Mouse (Mus musculus): Measurements from ENCODE around the gene Tssk6. TPM values are rescaled to one million over a fixed set of nuclear protein-coding genes. Genes with fewer than 3 reads are reported as not detected.

Tssk6 gene
- total RNA-seq (2014; rRNA removed) (0.95 TPM in 1 of 2 replicates, not detected in the other), polyA plus RNA-seq (2015; fragmentation: Nextera tagmentation; extraction: Ambion mirVana) (2.9 and 4.1 TPM in 2 replicates)

DNA sequence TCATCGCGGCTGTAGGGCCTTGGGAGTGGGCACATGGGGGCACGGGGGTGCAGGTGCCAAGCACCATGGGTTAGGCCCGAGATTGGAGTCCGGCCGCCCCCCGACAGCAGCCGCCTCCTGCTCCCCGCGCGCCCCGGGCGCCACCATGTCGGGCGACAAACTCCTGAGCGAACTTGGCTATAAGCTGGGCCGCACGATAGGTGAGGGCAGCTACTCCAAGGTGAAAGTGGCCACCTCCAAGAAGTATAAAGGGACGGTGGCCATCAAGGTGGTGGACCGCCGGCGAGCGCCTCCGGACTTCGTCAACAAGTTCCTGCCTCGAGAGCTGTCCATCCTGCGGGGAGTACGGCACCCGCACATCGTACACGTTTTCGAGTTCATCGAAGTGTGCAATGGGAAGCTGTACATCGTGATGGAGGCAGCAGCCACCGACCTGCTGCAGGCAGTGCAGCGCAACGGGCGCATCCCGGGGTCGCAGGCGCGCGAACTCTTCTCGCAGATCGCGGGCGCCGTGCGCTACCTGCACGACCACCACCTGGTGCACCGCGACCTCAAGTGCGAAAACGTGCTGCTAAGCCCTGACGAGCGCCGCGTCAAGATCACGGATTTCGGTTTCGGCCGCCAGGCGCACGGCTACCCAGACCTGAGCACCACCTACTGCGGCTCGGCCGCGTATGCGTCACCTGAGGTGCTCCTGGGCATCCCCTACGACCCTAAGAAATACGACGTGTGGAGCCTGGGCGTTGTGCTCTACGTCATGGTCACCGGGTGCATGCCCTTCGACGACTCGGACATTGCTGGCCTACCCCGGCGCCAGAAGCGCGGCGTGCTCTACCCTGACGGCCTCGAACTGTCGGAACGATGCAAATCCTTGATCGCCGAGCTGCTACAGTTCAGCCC lies at the start of gene Tssk6, which contains the start of the genes Ndufa13 and Yjefn3:
TSS of gene Tssk6 (plus strand) at position 22 of the 900 bp plus-strand sequence.
TSS of gene Ndufa13 (minus strand) at position 396 of the 900 bp plus-strand sequence.
TSS of gene Yjefn3 (minus strand) at position 550 of the 900 bp plus-strand sequence.
- peak within 1 kb of the TSS; percentile 57 for H3K9ac ChIP-seq
- H3K9me3 ChIP-seq (ENCODE audit: low read length) = no peaks in the 10 kb centered on the region
- no peaks in the 10 kb centered on the region; the same call in 1 of the 2 replicates for H3K36me3 ChIP-seq (ENCODE audit: insufficient read depth)
- DNase-seq = no peak
- H3K4me1 ChIP-seq (ENCODE audit: insufficient read depth) = peaks cover 21% of the 10 kb centered on the region; the same call in 1 of the 2 replicates
- peak within 1 kb of the TSS; percentile 52 for H3K4me3 ChIP-seq (ENCODE audit: low read depth, low read length)
- H3K4me2 ChIP-seq (ENCODE audit: low read depth) = peak within 1 kb of the TSS; percentile 86
- TF ChIP-seq CTCF (IDR thresholded peaks at IDR 0.05; ENCODE audit: low read depth) = peak; percentile 32
- peak within 1 kb of the TSS; percentile 92 for H3K27ac ChIP-seq (ENCODE audit: low read depth, low read length)
- WGBS = 8% methylated on average over 89 of the region's 89 CpGs
- no peaks in the 10 kb centered on the region for H3K27me3 ChIP-seq (ENCODE audit: insufficient read depth, low read length)
- ATAC-seq = peak; percentile 1

DNA sequence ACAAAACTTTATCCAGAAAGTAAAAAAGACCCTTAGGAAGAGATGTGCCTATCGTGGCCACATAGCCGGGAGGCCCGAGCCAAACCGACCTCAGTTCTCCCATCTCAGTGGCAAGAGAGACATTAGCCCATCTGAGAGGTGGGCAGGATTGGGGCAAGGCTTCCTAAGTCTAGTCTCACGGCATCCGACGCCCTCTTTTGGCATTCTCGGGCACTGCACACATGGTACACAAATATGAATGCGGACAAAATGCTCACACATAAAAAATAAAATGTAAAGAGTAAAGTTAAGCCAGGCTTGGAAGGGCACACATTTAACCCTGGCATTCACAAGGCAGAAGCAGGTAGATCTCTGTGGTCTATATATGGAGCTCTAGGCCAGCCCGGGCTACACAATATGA lies 48.1 kb upstream of the Tssk6 start:
- H3K9me3 ChIP-seq (ENCODE audit: low read length) = no peaks in the 10 kb centered on the region
- ATAC-seq = no peak
- 93% methylated on average over 10 of the region's 10 CpGs for WGBS

DNA sequence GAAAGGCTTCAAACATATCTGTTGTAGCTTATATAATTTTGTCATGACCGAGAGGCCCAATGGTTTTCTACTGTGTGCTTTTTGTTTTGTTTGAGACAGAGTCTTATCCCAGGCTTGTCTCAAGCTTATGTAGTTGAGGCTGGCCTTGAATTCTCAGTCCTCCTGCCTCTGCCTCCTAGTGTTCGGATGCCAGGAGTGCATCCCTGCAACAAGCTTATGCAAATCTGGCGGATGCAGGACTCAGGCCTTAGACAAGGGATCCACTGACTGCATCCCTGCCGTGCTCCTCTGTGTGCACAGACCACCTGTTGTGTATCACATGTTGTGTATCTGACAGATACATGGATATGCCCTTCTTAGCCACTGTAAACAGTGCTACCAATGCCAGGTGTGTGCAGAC lies 41.2 kb upstream of the Tssk6 start:
- ATAC-seq = no peak
- no peaks in the 10 kb centered on the region for H3K9me3 ChIP-seq (ENCODE audit: low read length)
- H3K36me3 ChIP-seq (ENCODE audit: insufficient read depth) = peaks cover 14% of the 10 kb centered on the region

More for the DNA sequence above, 48.1 kb upstream of the Tssk6 start:
- DNase-seq = no peak
- no peak overlapping the region for H3K9ac ChIP-seq
- no peak overlapping the region for H3K4me2 ChIP-seq (ENCODE audit: low read depth)
- no peak overlapping the region for H3K4me3 ChIP-seq (ENCODE audit: low read depth, low read length)
- no peaks in the 10 kb centered on the region for H3K36me3 ChIP-seq (ENCODE audit: insufficient read depth)
- no peak overlapping the region for H3K27ac ChIP-seq (ENCODE audit: low read depth, low read length)
- no peak for TF ChIP-seq CTCF (IDR thresholded peaks at IDR 0.05; ENCODE audit: low read depth)
- no peaks in the 10 kb centered on the region for H3K27me3 ChIP-seq (ENCODE audit: insufficient read depth, low read length)
- no peaks in the 10 kb centered on the region for H3K4me1 ChIP-seq (ENCODE audit: insufficient read depth)

DNA sequence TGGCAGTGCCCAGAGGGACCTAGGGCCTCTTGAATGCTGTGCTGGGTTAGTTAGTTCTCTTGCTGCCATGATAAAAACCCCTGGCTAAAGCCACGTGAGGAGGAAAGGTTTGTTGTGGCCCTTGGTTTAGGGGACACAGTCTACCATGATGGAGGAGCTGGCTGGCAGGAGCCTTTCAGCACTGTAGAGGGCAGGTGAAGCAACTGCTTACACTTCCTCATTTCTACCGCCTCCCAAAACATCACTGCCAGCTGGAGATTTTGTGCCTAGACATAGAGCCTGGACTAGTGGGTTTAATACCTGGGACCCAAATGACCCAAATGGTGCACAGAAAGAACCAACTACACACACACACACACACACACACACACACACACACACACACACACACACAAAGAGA lies 40.7 kb upstream of the Tssk6 start:
- 61% methylated on average over 2 of the region's 2 CpGs for WGBS
- ATAC-seq (no peak), DNase-seq (no peak)
- peaks cover 14% of the 10 kb centered on the region for H3K36me3 ChIP-seq (ENCODE audit: insufficient read depth)
- H3K4me3 ChIP-seq (ENCODE audit: low read depth, low read length) = no peak overlapping the region
- no peak overlapping the region for H3K9ac ChIP-seq
- no peaks in the 10 kb centered on the region for H3K4me1 ChIP-seq (ENCODE audit: insufficient read depth)
- H3K4me2 ChIP-seq (ENCODE audit: low read depth) = no peak overlapping the region
- H3K9me3 ChIP-seq (ENCODE audit: low read length) = no peaks in the 10 kb centered on the region
- H3K27me3 ChIP-seq (ENCODE audit: insufficient read depth, low read length) = no peaks in the 10 kb centered on the region
- H3K27ac ChIP-seq (ENCODE audit: low read depth, low read length) = no peak overlapping the region
- no peak for TF ChIP-seq CTCF (IDR thresholded peaks at IDR 0.05; ENCODE audit: low read depth)

More for the DNA sequence above, 41.2 kb upstream of the Tssk6 start:
- H3K4me2 ChIP-seq (ENCODE audit: low read depth) = no peak overlapping the region
- H3K27me3 ChIP-seq (ENCODE audit: insufficient read depth, low read length) = no peaks in the 10 kb centered on the region
- H3K9ac ChIP-seq = no peak overlapping the region
- no peak overlapping the region for H3K27ac ChIP-seq (ENCODE audit: low read depth, low read length)
- no peak overlapping the region for H3K4me3 ChIP-seq (ENCODE audit: low read depth, low read length)
- TF ChIP-seq CTCF (IDR thresholded peaks at IDR 0.05; ENCODE audit: low read depth) = peak; percentile 28; the same call in 1 of the 2 replicates
- WGBS = 53% methylated on average over 4 of the region's 4 CpGs
- no peak for DNase-seq
- no peaks in the 10 kb centered on the region for H3K4me1 ChIP-seq (ENCODE audit: insufficient read depth)

DNA sequence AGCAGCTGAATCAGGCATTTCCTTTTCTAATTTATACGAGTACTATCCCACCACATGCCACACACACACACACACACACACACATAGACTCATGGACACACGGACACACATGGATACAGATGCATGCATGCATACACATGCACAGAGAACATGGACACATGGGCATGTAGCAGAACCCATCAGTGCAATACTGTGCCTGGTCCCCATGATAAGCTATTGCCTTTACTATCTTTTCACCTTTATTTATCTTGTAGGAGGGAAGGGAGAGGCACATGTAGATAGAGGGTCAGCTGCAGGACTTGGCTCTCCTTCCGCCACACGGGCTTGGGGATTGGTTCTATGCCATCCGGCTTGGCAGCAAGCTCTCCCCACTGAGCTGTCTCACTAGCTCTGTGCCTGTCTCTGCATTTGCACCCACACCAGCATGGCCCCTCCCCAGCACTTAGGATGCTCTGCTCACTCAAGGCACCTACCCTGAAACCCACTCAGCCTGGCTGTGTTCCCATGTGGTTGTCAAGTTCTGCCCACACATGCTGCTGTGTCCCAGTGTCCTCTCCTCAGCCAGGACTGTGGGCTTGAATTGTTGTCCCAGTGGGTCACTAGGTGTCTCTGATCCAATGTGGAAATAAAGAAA lies 38.5 kb upstream of the Tssk6 start:
- no peak for ATAC-seq
- no peak overlapping the region for H3K9ac ChIP-seq
- H3K4me2 ChIP-seq (ENCODE audit: low read depth) = no peak overlapping the region
- H3K36me3 ChIP-seq (ENCODE audit: insufficient read depth) = peaks cover 14% of the 10 kb centered on the region
- no peak overlapping the region for H3K27ac ChIP-seq (ENCODE audit: low read depth, low read length)
- no peak for TF ChIP-seq CTCF (IDR thresholded peaks at IDR 0.05; ENCODE audit: low read depth)
- H3K9me3 ChIP-seq (ENCODE audit: low read length) = no peaks in the 10 kb centered on the region
- no peaks in the 10 kb centered on the region for H3K27me3 ChIP-seq (ENCODE audit: insufficient read depth, low read length)
- H3K4me3 ChIP-seq (ENCODE audit: low read depth, low read length) = no peak overlapping the region
- 83% methylated on average over 5 of the region's 5 CpGs for WGBS
- DNase-seq = no peak
- H3K4me1 ChIP-seq (ENCODE audit: insufficient read depth) = no peaks in the 10 kb centered on the region

DNA sequence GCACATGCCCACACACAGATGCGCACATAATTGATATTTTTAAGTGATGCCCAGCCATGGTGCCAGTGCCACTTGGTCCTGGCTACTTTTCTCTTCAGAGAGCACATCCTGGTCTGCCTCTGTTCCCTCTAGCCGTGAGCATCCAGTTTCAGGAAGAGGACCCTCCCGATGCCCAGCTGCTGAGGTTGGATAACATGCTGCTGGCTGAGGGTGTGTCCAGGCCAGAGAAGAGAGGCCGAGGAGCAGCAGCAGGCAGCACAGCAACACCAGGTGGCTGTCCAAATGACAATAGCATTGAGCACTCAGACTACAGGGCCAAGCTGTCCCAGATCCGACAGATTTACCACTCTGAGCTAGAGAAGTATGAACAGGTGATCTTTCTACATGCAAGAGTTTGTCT lies 37.8 kb upstream of the Tssk6 start:
- H3K27me3 ChIP-seq (ENCODE audit: insufficient read depth, low read length) = no peaks in the 10 kb centered on the region
- H3K9ac ChIP-seq = no peak overlapping the region
- H3K4me2 ChIP-seq (ENCODE audit: low read depth) = no peak overlapping the region
- H3K9me3 ChIP-seq (ENCODE audit: low read length) = no peaks in the 10 kb centered on the region
- DNase-seq (no peak), ATAC-seq (no peak)
- TF ChIP-seq CTCF (IDR thresholded peaks at IDR 0.05; ENCODE audit: low read depth) = no peak
- H3K4me3 ChIP-seq (ENCODE audit: low read depth, low read length) = no peak overlapping the region
- H3K36me3 ChIP-seq (ENCODE audit: insufficient read depth) = peaks cover 14% of the 10 kb centered on the region
- no peaks in the 10 kb centered on the region for H3K4me1 ChIP-seq (ENCODE audit: insufficient read depth)
- 82% methylated on average over 5 of the region's 5 CpGs for WGBS
- no peak overlapping the region for H3K27ac ChIP-seq (ENCODE audit: low read depth, low read length)
